Mouse (Mus musculus) gastrocnemius, postnatal 25 days (tissue): ENCODE results near the gene Mvp. TPM values are rescaled to one million over a fixed set of nuclear protein-coding genes. Genes with fewer than 3 reads are reported as not detected.

ENCODE experiments used
- DNase-seq: peaks from one replicate; pipeline ENCODE4 v3.0.0; 2022
- total RNA-seq, 2 experiments: library from RNA; stranded (reverse); gene quantifications; 1 replicate in 1 of 2; 2 replicates in 1 of 2; pipeline ENCODE4 v1.2.3; 2021

Mvp gene
- total RNA-seq, 2 experiments from 2014 or later = 20.4 to 23.3 TPM

DNA sequence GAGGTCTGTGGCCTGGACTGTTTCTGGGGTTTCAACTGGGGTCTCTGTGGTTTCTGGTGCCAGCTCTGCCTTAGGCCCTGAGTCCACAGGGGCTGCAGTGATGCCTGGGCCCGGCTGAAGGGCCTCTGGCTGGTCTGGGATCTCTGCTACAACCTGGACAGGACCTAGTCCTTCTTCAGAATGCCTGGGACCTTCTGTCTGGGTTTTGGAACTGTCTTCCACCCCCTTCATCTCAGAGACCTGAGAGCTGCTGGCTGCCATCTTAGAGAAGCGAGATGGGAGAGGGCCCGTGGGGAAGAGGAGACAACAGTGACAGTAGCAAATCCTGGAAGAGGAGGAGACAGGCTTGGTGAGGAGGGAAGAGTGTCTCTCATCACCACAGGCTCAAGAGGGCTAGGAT is 5.6 kb upstream of the Mvp start:
- DNase-seq = no peak

DNA sequence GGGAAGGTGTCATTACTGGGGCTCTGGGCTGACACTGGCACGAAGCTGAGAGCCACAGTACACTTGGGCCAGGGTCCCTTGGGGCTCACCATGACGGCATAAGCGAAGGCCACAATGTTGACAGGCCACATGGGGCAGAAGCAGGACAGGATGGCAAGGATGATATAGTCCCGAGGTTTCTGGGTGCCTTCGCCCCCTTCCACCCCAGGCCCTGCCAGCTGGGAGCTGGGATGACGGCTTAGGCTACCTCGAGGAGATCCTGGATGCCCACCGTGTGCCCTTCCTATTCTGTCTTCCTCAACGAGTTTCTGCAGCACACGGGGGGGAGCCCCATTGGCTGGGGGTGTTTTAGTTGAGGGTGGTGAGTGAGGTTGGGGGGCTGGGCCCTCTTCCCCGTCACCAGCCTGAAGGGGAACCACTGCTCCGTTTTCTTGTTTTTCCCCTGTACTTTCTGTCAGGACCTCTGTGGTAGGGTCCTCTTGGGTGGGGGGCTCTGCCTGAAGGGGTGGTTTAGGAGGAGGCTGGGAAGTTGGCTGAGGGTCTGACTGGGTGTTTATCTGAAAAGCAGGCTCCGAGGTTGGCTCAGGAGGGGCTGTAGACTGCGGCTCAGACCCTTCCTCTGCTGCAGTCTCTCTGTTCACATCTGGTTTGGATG is 5.0 kb upstream of the Mvp start:
- DNase-seq = no peak

DNA sequence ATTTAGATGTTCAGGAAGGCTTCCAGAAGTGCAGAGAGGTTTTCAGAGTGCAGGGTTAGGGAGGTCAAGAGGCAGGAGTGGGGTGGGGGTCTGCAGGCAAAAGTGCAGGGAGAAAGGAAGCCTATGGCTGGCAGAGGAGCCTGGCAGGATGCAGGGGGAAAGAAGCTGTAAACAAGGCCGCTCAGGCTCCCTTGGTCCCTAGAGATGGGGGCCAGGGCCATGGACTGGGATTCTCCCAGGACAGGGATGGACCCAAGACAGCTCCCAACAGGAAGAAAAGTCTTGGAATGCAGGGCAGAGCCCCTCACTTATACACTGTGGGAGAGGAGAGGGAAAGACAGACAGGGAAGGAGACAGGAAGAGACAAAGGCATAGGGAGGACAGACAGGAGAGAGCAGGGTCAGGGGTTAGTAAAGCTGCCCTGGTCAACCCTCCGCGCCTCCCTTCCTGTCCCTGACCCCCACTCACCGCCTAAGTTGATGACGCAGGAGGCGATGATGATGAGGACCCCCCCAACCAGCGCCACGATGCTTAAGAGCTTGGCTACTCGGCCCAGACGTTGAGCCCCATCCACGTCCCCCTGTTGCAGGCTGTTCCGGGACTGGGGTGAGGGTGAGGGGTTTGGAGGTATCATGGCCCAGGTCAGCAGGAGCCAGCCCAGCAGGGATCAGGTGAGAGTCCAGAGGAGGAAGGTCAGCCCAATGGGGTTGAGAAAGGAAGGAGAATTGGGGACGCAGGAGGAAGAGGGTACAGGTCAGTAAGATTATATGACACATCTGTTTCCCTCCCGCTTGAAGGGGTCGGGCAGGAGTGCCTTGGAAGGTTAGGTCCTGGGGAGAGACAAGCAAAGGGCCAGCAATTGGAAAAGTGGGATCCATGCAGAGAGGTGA is 4.2 kb upstream of the Mvp start:
- no peak for DNase-seq

DNA sequence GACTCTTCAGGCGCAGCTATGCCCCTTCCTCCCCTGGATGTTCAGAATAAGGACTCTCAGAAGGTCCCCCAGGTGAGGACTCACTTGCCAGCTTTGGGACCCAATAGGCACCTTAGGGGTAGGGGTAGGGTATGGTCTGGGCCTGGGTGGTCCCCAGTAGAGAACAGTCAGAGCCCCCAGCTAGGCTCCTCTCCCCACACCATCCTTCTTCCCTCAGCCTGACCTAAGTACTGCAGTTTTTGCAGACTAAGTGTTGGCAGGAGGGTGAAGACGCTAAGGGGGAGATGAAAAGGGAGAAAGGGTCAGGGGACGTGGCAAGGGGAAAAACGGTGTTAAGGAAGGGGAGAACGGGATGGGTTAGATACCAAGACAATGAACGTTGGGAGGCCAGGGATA is 3.5 kb upstream of the Mvp start:
- no peak for DNase-seq

DNA sequence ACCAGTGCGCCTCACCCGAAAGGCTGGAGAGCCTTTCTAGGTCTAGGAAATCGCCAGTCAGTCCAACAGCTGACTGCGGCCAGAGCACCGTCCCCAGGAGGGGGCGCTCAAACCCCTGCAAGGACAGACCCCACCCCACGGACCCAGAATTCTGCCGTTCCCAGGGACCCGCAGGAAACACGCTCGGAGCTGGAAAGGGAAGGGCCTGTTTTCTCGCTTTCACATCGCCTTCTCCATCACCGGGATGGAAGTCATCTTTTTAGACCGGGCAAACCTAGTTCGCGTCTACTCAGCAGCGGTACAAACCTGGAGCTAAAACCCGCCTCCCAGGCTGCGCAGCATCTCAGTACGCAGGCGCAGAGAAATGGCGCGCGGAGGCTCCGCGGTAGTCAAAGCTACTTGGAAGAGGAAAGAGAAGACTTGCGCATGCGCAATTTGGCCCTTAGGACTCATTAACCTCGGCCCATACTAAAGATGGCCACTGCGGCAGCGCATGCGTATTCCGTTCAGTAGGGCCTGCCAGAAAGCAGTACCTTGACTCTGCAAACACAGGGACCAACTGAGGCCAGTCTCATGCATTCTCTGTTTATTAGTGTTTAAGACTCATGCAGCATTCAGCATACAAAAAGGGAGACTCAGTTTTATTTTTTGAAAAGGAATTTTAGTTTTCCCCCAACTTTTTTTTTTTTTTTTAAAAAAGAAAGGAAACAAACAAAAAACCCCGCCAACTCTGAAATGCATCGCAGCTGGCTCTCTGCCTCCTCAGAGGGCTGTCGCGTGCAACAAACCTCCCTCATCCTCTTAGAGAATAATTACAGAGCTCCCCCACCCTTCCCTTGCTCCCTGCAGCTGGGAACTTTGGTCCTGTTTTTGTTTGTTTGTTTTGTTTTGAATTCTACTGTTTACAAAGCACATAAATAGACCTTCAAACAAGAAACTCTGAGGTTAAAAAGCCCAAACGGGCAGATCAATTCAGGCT is 2.8 kb upstream of the Mvp start, which contains the start of gene Pagr1a:
Gene Pagr1a (minus strand): TSS at position 382 of the 979 bp plus-strand sequence.
- DNase-seq = peak; percentile 95

DNA sequence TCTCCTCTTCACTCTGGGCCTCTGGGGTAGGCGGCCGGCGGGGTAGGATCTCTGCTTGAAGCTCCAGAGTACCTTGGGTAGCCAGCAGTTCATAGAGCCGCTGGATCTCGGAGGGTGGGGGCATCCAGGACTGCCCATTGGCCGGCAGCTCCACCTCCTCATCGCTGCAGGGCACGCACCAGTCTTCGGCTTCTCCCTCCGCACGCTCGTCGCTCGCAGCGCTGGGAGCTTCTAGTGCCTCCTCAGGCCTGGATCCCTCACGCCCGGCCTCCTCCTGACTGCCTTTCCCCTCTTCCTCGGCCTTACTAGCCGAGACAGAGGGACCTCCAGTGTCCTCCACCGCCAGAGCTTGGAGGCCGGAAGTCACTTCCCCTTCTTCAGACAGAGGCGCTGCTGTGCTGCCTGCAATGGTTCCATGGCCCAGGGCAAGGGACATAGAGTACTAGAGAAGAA is 2.1 kb upstream of the Mvp start:
- peak; percentile 60 for DNase-seq

DNA sequence TGATC is 1.9 kb upstream of the Mvp start, which contains the start of gene Pagr1b:
Gene Pagr1b (minus strand): TSS at position 4 of the 5 bp plus-strand sequence.
- DNase-seq = no peak

DNA sequence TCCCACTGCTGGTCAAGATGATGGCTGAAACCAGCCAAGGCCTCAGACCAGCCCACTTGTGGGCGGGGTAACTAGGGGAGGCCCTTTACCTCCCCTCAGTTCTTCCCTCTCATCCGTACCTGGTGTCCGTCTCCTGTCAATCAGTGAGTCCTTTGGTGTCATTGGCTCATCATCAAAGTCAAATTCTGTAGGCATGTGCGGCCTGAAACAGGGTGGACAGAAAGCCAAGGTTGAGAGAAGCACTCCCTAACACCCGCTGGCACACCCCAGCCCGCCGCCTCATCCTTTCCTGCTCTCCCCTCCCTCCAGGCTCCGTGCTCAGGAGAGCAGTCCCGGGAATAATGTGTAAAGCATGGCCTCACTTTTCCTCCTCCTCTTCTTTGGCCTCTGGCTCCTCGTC is 1.7 kb upstream of the Mvp start:
- DNase-seq = no peak

DNA sequence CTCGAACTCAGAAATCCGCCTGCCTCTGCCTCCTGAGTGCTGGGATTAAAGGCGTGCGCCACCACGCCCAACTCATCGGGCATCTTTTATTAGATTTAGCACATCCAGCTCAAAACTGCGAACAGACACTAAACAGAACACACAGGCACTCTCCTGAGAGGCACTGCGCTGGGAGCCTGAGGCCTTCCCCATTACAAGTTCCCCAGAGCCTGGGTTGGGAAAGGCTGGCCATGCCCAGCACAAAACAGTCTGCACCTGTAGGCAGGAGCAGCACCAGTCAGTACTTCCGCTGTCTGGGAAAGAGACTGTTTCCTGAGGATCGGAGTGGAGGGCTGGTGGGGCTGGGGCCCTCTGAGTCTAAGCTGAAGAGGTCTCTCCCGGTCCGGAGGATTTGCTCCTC is 572 bp upstream of the Mvp start:
- no peak for DNase-seq

DNA sequence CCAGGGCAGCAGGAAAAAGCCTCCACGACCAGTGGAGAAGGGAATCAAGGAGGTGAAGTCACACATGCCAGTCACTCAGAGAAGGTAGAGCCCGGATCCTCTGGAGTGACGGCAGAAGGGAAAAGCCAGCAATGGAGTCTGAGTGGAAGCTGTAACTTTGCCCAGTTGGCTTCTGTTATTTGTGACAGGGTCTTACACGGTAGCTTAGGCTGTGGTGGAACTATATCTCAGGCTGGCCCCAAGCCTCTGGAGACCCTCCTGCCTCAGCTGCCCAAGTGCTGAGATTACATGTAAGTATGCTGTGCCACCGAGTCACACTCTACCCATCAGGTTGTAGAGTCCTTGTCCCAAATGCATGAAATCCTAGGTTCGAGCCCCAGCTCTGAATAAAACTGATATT is 1.0 kb downstream of the Mvp start:
- DNase-seq = no peak

DNA sequence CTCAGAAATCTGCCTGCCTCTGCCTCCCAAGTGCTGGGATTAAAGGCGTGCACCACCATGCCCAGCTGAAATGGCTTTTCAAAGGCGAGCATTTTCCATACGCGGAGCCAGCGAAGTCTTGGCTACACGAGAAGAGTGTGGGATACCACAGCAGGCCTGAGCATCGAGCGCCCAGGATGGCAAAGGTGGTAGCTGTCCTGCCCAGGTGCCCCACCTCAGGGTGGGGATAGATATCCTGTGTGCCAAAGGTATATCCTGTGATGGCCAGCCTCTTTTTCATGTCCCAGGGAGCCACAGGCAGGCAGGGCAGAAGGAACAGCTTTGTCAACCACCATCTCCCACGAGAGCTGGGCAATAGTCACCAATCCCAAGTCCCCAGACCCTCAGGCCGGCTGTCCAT is 1.6 kb downstream of the Mvp start:
- no peak for DNase-seq

DNA sequence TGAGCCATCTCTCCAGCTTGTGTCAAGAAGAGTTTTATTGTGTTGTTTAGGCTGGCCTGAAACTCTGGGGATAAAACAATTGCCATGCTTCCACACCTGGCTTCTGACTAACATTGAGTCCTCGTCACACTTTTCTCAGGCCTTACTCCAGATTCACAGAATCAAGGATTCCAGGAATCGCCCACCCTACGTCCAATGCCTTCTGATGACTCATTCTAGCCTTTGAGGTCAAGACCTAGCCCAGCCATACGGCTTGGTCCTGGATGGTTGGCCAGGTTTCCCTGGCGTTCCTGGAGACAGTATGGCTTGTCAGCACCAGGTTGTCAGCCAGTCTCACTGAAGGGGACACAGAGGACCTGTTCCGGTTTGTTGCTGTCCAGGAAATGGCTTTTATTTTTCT is 2.0 kb downstream of the Mvp start:
- DNase-seq = no peak

DNA sequence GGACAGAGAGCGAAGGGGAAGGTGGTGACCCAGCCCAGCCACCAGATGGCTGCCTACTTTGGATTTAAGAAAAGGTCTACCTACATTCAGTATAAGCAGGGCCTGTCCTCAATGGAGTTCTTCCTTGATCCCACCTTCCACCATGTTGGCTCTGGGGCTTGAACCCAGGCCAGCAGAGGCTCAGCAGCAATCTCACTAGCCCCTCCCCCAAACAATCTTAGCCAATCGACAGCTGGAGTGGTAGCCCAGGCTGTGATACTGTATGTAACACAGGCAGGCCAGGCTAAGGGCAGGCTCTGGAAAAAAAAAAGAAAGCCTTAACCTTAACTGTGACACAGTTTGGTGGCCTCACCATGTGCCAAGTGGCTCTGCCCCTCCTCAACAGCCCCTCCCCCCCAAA is 2.7 kb downstream of the Mvp start:
- no peak for DNase-seq

DNA sequence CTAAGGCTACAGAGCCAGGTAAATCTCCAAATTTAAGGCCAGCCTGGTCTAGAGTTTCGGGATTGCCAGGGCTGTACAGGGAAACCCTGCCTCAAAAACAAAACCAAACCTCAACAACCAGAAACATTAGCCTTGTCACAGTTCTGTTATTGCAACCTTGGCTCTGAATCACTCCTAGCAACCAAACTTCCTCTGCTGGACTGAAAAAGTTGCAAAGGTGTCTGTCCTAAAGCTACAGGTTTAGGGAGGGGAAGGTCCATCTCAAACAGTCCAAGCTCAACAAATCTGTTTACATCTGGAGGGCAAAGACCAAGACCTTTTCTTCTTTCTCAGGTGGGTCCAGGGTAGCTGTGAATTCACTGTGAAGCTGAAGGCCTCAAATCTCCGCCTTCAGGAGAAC is 3.4 kb downstream of the Mvp start:
- no peak for DNase-seq

DNA sequence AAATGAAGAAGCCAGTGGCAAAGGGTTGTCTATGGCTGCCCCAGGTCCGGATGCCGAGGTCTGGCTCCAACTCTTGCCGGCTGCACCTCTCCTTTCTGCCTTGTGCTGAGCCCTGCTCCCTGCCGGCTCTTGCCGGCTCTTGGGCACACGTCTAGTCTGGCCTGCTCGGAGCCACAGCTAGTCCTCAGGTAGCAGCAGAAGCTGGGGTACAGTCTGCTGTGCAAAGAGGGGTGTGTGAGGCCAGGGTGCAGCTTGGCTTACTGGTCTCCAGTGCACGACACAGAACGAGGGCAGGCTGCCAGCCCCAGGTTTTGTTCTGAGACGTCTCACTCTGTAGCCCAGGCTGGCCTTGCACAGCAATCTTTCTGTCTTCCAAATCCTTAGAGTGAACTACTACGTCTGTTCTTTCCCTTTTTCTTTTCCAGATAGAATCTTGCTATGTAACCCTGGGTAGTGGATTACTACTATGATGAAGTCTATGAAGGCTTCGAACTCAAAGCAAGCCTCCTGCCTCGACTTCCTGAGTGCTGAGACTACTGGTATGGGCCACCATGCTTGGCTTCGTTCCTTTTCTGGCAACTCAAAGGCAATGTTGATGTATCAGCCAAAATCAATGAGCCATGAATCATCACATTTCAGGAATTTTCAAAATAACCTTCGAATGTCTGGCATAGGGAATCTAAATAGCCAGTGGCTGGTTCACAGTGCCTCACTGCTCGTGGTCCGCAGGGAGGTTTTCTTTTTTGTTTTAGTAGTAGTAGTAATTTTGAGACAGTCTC is 4.9 kb downstream of the Mvp start:
- DNase-seq = no peak

DNA sequence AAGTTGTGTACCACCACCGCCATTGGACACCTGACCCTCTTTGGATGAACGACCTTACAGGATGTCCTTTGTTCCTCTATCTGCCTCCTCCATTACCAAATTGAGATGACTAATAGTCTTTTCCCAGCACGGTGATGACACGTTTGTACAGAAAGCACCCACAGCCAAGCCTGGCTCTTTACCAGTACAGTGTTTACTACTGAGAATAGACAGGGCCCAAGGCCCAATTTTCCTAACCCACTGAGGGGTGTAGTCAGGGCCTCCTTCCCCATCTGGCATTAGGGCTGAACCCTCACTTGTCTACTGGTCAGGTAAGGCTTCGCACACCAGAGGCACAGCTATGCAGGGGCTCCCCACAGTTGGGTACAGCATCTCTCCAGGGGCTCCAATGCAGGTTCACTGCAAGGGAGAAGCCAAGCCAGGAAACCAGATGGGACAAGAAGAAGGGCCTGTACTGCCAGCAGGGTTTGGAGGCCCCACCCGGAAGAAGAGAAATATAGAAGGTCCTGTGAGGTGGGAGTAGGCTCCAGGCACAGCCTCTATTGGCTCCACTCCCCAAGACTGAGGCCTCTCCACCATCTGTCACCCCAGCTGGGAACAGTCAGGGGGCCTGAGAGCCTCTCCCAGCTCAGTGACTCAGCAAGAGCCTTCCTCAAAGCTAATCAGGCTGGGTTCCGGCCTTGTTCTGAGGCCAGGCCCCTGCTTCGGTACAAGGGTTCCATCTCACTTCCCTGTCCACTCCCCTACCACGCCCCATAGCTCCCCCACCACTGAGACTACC is 6.0 kb downstream of the Mvp start:
- peak; percentile 79 for DNase-seq

DNA sequence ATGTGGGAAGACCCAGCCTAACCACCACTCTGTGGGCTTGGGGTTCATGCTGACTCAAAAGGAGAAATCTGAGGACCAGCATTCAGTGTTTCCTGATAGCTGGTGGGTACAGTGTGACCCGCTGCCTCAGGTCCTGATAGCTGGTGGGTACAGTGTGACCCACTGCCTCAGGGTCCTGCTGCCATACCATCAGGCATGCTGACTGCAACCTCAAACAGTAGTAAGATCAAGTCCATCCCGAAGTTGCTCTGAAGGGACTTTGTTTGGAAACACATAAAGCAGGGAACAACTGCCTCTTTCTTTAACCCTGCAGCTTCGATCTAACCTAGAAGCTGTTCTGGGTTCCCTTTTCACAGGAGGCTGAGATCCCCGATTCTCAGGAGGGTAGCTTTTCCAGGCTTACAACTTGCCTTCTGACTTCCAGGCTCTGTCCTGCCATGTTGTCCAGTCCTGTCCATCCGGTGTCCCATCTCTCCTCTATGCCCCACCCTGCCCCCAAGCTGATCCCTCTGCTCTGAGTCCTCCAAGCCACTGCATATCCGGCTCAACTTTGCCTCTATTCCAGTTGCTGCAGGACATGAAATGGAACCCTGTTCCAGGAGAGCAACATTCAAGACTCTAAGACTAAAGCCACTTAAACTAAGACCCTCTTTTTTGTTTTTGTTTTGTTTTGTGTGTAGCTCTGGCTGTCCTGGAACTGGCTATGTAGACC is 7.0 kb downstream of the Mvp start:
- no peak for DNase-seq

DNA sequence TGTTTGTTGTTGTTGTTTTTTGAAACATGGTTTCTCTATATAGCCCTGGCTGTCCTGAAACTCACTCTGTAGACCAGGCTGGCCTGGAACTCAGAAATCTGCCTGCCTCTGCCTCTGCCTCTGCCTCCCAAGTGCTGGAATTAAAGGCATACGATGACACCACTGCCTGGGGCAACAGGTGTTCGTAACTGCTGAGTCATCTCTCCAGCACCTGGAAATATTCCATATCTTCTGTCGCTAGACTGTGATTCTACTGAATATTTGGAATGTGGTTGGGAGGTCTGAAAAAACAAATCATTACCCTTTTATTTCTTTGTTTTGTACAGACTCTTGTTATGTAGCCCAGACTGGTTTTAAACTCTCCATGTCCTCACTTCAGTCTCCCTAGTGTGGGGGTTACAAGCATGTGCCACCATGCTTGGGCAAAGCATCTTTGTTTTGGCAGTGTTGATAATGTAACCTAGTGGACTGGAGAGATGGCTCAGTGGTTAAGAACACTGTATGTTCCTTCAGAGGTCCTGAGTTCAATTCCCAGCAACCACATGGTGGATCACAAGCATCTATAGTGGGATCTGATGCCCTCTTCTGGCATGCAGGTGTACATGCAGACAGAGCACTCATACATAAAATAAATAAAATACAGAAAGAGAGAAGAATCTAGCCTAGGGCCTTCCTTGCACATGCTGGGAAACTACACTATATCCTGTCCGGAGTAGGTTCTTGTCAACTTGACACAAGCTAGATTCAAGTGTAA is 10.1 kb downstream of the Mvp start:
- DNase-seq = no peak

DNA sequence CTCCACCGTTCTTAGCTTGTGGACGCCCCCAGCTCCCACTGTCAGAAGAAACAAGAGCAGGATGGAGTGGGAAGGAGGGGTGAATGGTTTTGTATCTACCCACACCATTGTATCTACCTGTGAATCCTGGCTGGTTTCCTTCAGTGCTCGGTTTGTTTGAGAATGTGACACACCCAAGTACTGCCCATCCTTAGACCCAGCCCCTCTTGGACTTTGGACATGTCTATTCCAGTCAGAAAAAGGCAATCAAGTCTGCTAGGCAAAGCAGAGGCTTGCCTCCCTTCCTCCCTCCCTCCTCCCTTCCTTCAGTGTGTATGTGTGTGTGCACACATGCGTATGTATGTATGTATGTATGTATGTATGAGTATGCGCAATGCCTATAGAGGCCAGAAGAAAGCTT is 10.8 kb downstream of the Mvp start:
- no peak for DNase-seq

DNA sequence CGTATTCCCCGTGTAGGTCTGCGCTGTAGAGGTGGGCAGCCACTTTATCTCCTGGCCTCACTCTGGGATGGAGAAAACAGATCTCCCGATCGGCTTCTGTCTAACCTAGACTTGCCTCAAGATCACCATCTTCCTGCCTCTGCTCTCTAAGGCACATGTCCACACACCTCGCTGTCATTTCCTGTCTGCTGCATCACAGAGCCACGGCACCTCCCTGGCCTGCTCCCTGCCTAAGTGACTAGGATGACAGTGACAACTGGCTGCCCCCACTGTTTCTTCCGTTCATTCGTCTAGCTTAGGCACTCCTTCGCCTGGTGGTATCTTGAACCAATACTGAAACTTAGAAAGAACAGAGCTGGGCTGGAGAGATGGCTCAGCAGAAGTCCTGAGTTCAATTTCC is 14.9 kb downstream of the Mvp start:
- no peak for DNase-seq
